Mouse (Mus musculus) gastrocnemius, adult 2 months (tissue): Measurements from ENCODE around the gene Sh3bgrl. TPM values are rescaled to one million over a fixed set of nuclear protein-coding genes. Genes with fewer than 3 reads are reported as not detected.

Experiments used
- DNase-seq: peaks from one replicate; pipeline ENCODE4 v3.0.0; 2022
- H3K27ac ChIP-seq: fragments of 200-600 bp; 2 replicates; pipeline ENCODE4 v1.8.1; 2022; ENCODE audit warnings: mild to moderate bottlenecking
- H3K4me3 ChIP-seq: fragments of 200-600 bp; 2 replicates; pipeline ENCODE4 v1.8.1; 2022; ENCODE audit warnings: mild to moderate bottlenecking, moderate library complexity
- CTCF ChIP-seq: fragments of 200-600 bp; IDR thresholded peaks from 2 replicates; pipeline ENCODE4 v1.8.1; 2022; ENCODE audit warnings: antibody characterized with exemption, mild to moderate bottlenecking, moderate library complexity
- intact Hi-C: fragments of 180-260 bp; cut with DNase I; formaldehyde crosslinking; loops from one replicate; pipeline ENCODE4 v1.15.1; 2025
- total RNA-seq, 2 experiments: library from RNA; stranded (reverse); gene quantifications; 2 replicates each; pipeline ENCODE4 v1.2.3; 2021

Gene Sh3bgrl
- total RNA-seq, 2 experiments from 2014 or later, result 10.7 to 12.7 TPM

GRCm38 (mm10) chrX:109137295-109137694, 42.1 kb downstream of the Sh3bgrl start:
- Histone ChIP-seq H3K4me3 (no peak overlapping the region), H3K27ac (peak overlapping the region; percentile 48)
- intact Hi-C loops, result no loop called here
- no peak for TF ChIP-seq CTCF
- DNase-seq, result no peak

- DNase-seq, result no peak
- intact Hi-C loops, result no loop called here
- Histone ChIP-seq H3K4me3 (no peak overlapping the region), H3K27ac (peak overlapping the region; percentile 48)
- TF ChIP-seq CTCF, result no peak
These were observed 46.2 kb downstream of the Sh3bgrl start for GRCm38 (mm10) chrX:109141337-109141870.

- no peak for TF ChIP-seq CTCF
- no peak overlapping the region for H3K4me3 ChIP-seq
- H3K27ac ChIP-seq, result peak overlapping the region; percentile 48
- intact Hi-C loops, result no loop called here
- no peak for DNase-seq
These were observed 47.1 kb downstream of the Sh3bgrl start for GRCm38 (mm10) chrX:109142281-109142680.

- no peak for TF ChIP-seq CTCF
- Histone ChIP-seq H3K27ac (no peak overlapping the region), H3K4me3 (no peak overlapping the region)
- intact Hi-C loops, result no loop called here
- no peak for DNase-seq
These were observed 50.6 kb downstream of the Sh3bgrl start for GRCm38 (mm10) chrX:109145779-109146178.

GRCm38 (mm10) chrX:109147108-109147507, 51.9 kb downstream of the Sh3bgrl start:
- no peak for DNase-seq
- intact Hi-C loops, result no loop called here
- Histone ChIP-seq H3K4me3 (no peak overlapping the region), H3K27ac (no peak overlapping the region)
- no peak for TF ChIP-seq CTCF

- H3K4me3 ChIP-seq, result no peak overlapping the region
- TF ChIP-seq CTCF, result no peak
- no peak overlapping the region for H3K27ac ChIP-seq
- intact Hi-C loops, result no loop called here
- DNase-seq, result no peak
These were observed 56.1 kb downstream of the Sh3bgrl start for GRCm38 (mm10) chrX:109151228-109151627.

- no peak for TF ChIP-seq CTCF
- no peak for DNase-seq
- H3K27ac ChIP-seq, result no peak overlapping the region
- intact Hi-C loops, result no loop called here
- H3K4me3 ChIP-seq, result no peak overlapping the region
These were observed 65.2 kb downstream of the Sh3bgrl start for GRCm38 (mm10) chrX:109160326-109160725.

- DNase-seq, result no peak
- no peak for TF ChIP-seq CTCF
- H3K4me3 ChIP-seq, result no peak overlapping the region
- no peak overlapping the region for H3K27ac ChIP-seq
- intact Hi-C loops, result no loop called here
These were observed 65.7 kb downstream of the Sh3bgrl start for GRCm38 (mm10) chrX:109160901-109161300.

- intact Hi-C loops, result no loop called here
- Histone ChIP-seq H3K4me3 (no peak overlapping the region), H3K27ac (no peak overlapping the region)
- TF ChIP-seq CTCF, result no peak
- peak; percentile 16 for DNase-seq
These were observed 79.9 kb downstream of the Sh3bgrl start for GRCm38 (mm10) chrX:109175038-109175437.

GRCm38 (mm10) chrX:109175470-109175869, 80.3 kb downstream of the Sh3bgrl start:
- no peak overlapping the region for H3K4me3 ChIP-seq
- no peak for TF ChIP-seq CTCF
- intact Hi-C loops, result no loop called here
- DNase-seq, result no peak
- H3K27ac ChIP-seq, result no peak overlapping the region

- Histone ChIP-seq H3K27ac (no peak overlapping the region), H3K4me3 (no peak overlapping the region)
- DNase-seq, result no peak
- intact Hi-C loops, result no loop called here
- TF ChIP-seq CTCF, result no peak
These were observed 89.7 kb downstream of the Sh3bgrl start for GRCm38 (mm10) chrX:109184706-109185478.

GRCm38 (mm10) chrX:109189607-109190006, 94.4 kb downstream of the Sh3bgrl start:
- no peak for DNase-seq
- TF ChIP-seq CTCF, result no peak
- intact Hi-C loops, result no loop called here
- H3K4me3 ChIP-seq, result no peak overlapping the region
- H3K27ac ChIP-seq, result no peak overlapping the region

- TF ChIP-seq CTCF, result no peak
- no peak overlapping the region for H3K4me3 ChIP-seq
- peak overlapping the region; percentile 70 for H3K27ac ChIP-seq
- peak; percentile 23 for DNase-seq
- intact Hi-C loops, result no loop called here
These were observed 95.8 kb downstream of the Sh3bgrl start for GRCm38 (mm10) chrX:109190969-109191368.

GRCm38 (mm10) chrX:109191436-109191835, 96.3 kb downstream of the Sh3bgrl start:
- intact Hi-C loops, result no loop called here
- no peak for TF ChIP-seq CTCF
- Histone ChIP-seq H3K4me3 (no peak overlapping the region), H3K27ac (peak overlapping the region; percentile 70)
- DNase-seq, result no peak
